Mouse (Mus musculus) ES-Bruce4 (cell line): ENCODE results near the gene Cntnap5b. TPM values are rescaled to one million over a fixed set of nuclear protein-coding genes. Genes with fewer than 3 reads are reported as not detected.

Experiments
- H3K27ac ChIP-seq: 2 replicates; pipeline ENCODE4 v1.5.1; 2012; ENCODE audit warnings: low read length, inconsistent platforms; ENCODE audit not compliant: insufficient read depth
- H3K27me3 ChIP-seq: 2 replicates; pipeline ENCODE4 v1.6.1; 2012; ENCODE audit warnings: mild to moderate bottlenecking, low read length, inconsistent platforms; ENCODE audit not compliant: control insufficient read depth, poor library complexity, insufficient read depth, severe bottlenecking
- H3K36me3 ChIP-seq: 2 replicates; pipeline ENCODE4 v1.6.1; 2012; ENCODE audit warnings: inconsistent platforms, mild to moderate bottlenecking, low read length, moderate library complexity; ENCODE audit not compliant: control insufficient read depth, poor library complexity, insufficient read depth, severe bottlenecking
- H3K4me1 ChIP-seq: one replicate; pipeline ENCODE4 v1.8.1; 2011; ENCODE audit warnings: low read length; ENCODE audit not compliant: control insufficient read depth, insufficient read depth
- H3K4me3 ChIP-seq: 2 replicates; pipeline ENCODE4 v1.5.1; 2011; ENCODE audit warnings: low read depth, mild to moderate bottlenecking, low read length
- H3K9ac ChIP-seq: 2 replicates; pipeline ENCODE4 v1.6.1; 2012; ENCODE audit warnings: low read depth, mild to moderate bottlenecking, inconsistent platforms; ENCODE audit not compliant: poor library complexity, severe bottlenecking
- H3K9me3 ChIP-seq: replicated peaks from 2 replicates; pipeline ENCODE4 v1.6.1; 2012; ENCODE audit warnings: mild to moderate bottlenecking, low read length, inconsistent platforms; ENCODE audit not compliant: control insufficient read depth, poor library complexity, insufficient read depth, severe bottlenecking
- CTCF ChIP-seq: IDR thresholded peaks from one replicate; pipeline ENCODE4 v1.8.1; 2011; ENCODE audit warnings: low read depth, low read length
- EP300 ChIP-seq: IDR thresholded peaks from 2 replicates; pipeline ENCODE4 v1.6.1; 2011; ENCODE audit warnings: low read depth, low read length; ENCODE audit not compliant: insufficient read depth
- POLR2A ChIP-seq: IDR thresholded peaks from one replicate; pipeline ENCODE4 v1.8.1; 2011; ENCODE audit warnings: low read length; ENCODE audit not compliant: insufficient read depth
- polyA plus RNA-seq: library from polyadenylated mRNA; stranded (reverse); fragments of >200 nt; gene quantifications from 2 replicates; pipeline ENCODE4 v1.2.4, GENCODE M21; 2011; ENCODE audit warnings: low read depth; ENCODE audit not compliant: missing spikeins, insufficient read depth, insufficient read length

Cntnap5b gene
- polyA plus RNA-seq, 1 experiment: not detected

- no peaks in the 10 kb centered on the region for H3K27me3 ChIP-seq
Observed at GRCm38 (mm10) chr1:100122410-100122935, 349.9 kb downstream of the Cntnap5b start.

DNA sequence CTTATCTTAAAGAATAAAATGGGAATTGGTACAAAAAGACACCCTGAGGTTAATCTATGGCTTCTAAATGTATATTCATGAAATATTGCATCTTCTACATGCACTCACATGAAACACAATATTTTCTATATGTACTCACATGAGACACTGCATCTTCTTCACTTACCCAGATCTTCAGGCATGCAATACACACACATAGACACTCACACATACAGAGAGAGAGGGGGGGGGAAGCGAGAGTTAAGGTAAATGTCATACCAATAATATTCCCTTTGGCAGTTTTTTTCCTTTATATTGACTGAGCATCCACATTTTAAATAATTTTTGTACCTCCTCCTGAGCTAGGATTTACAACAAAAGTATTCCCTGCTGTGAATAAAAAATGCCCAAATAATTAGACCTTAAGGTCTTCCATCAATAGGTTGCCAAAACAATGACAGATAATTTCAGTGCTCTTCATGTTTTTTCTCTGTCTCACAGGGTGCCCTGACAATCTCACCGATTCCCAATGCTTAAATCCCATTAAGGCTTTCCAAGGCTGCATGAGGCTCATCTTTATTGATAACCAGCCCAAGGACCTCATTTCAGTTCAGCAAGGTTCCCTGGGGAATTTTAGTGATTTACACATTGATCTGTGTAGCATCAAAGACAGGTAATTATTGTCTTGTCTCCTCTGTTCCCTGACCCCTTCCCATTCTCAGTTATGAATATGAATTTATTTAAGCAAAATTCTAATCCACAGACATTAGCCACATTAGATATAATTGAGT is 391.2 kb downstream of the Cntnap5b start:
- no peaks in the 10 kb centered on the region for H3K4me1 ChIP-seq
- H3K27ac ChIP-seq: no peak overlapping the region
- H3K27me3 ChIP-seq: no peaks in the 10 kb centered on the region
- H3K9ac ChIP-seq: no peak overlapping the region
- H3K9me3 ChIP-seq: no peaks in the 10 kb centered on the region
- no peak overlapping the region for H3K4me3 ChIP-seq
- TF ChIP-seq POLR2A: no peak
- no peak for TF ChIP-seq EP300
- no peak for TF ChIP-seq CTCF
- H3K36me3 ChIP-seq: no peaks in the 10 kb centered on the region

More at GRCm38 (mm10) chr1:100122410-100122935, 349.9 kb downstream of the Cntnap5b start:
- H3K9ac ChIP-seq: no peak overlapping the region
- no peaks in the 10 kb centered on the region for H3K4me1 ChIP-seq
- no peaks in the 10 kb centered on the region for H3K9me3 ChIP-seq
- H3K4me3 ChIP-seq: no peak overlapping the region
- H3K36me3 ChIP-seq: no peaks in the 10 kb centered on the region
- no peak for TF ChIP-seq POLR2A
- no peak overlapping the region for H3K27ac ChIP-seq

GRCm38 (mm10) chr1:100171566-100171965 is 399.0 kb downstream of the Cntnap5b start:
- H3K4me1 ChIP-seq: no peaks in the 10 kb centered on the region
- TF ChIP-seq EP300 (no peak), CTCF (no peak), POLR2A (no peak)
- H3K9me3 ChIP-seq: no peaks in the 10 kb centered on the region
- no peak overlapping the region for H3K4me3 ChIP-seq
- H3K27ac ChIP-seq: no peak overlapping the region
- H3K36me3 ChIP-seq: no peaks in the 10 kb centered on the region
- no peaks in the 10 kb centered on the region for H3K27me3 ChIP-seq
- no peak overlapping the region for H3K9ac ChIP-seq

DNA sequence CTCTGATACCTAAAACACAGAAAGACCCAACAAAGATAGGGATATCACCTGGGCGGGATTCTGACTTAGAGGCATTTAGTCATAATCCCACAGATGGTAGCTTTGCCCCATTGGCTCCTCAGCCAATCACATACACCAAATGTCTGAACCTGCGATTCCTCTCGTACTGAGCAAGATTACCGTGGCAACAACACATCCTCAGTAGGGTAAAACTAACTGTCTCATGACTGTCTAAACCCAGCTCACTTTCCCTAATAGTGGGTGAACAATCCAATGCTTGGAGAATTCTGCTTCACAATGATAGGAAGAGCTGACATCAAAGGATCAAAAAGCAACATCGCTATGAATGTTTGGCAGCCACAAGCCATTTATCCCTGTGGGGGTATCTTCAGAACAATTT is 407.5 kb downstream of the Cntnap5b start:
- no peaks in the 10 kb centered on the region for H3K4me1 ChIP-seq

GRCm38 (mm10) chr1:100231980-100232608 is 459.5 kb downstream of the Cntnap5b start:
- Histone ChIP-seq H3K9me3 (no peaks in the 10 kb centered on the region), H3K27ac (no peak overlapping the region), H3K9ac (no peak overlapping the region), H3K27me3 (no peaks in the 10 kb centered on the region), H3K4me3 (no peak overlapping the region), H3K4me1 (no peaks in the 10 kb centered on the region), H3K36me3 (no peaks in the 10 kb centered on the region)
- TF ChIP-seq EP300 (no peak), CTCF (no peak), POLR2A (no peak)

More for the DNA sequence above, 407.5 kb downstream of the Cntnap5b start:
- Histone ChIP-seq H3K4me3 (no peak overlapping the region), H3K27me3 (no peaks in the 10 kb centered on the region), H3K9me3 (0 out of 2 replicates have a peak, but pooled peaks cover 2% of the 10 kb centered on the region), H3K9ac (no peak overlapping the region), H3K27ac (no peak overlapping the region), H3K36me3 (no peaks in the 10 kb centered on the region)
- TF ChIP-seq POLR2A (no peak), CTCF (no peak), EP300 (no peak)

GRCm38 (mm10) chr1:100251964-100252363 is 479.4 kb downstream of the Cntnap5b start:
- H3K4me1 ChIP-seq: no peaks in the 10 kb centered on the region
- H3K27ac ChIP-seq: no peak overlapping the region
- no peak overlapping the region for H3K9ac ChIP-seq
- H3K36me3 ChIP-seq: no peaks in the 10 kb centered on the region
- no peak for TF ChIP-seq EP300
- no peak for TF ChIP-seq POLR2A
- no peak for TF ChIP-seq CTCF
- H3K4me3 ChIP-seq: no peak overlapping the region
- no peaks in the 10 kb centered on the region for H3K27me3 ChIP-seq
- no peaks in the 10 kb centered on the region for H3K9me3 ChIP-seq
